Mouse (Mus musculus) ES-E14 (cell line): Measurements from ENCODE around the gene Dennd4a. TPM values are rescaled to one million over a fixed set of nuclear protein-coding genes. Genes with fewer than 3 reads are reported as not detected.

Experiments used
- DNase-seq: peaks from one replicate; pipeline ENCODE4 v3.0.0-alpha.2; 2013; ENCODE audit warnings: low read depth, low spot score
- H3K27ac ChIP-seq: 2 replicates; pipeline ENCODE4 v1.5.1; 2012; ENCODE audit warnings: low read depth, mild to moderate bottlenecking, low read length, moderate library complexity, mixed read lengths; ENCODE audit not compliant: poor library complexity, insufficient read depth, severe bottlenecking
- H3K36me3 ChIP-seq: 2 replicates; pipeline ENCODE4 v1.6.1; 2012; ENCODE audit warnings: mild to moderate bottlenecking, low read length, moderate library complexity, mixed read lengths; ENCODE audit not compliant: control insufficient read depth, poor library complexity, insufficient read depth, severe bottlenecking
- H3K4me1 ChIP-seq, 2 experiments: fragments of 150-350 bp in 1 of 2; sonication (generic) in 1 of 2; 2 replicates each; pipeline ENCODE4 v1.6.1; 2012; ENCODE audit warnings: low read length in 2 of 2, mild to moderate bottlenecking in 1 of 2, mixed read lengths in 1 of 2; ENCODE audit not compliant: control insufficient read depth in 2 of 2, insufficient read depth in 2 of 2, poor library complexity in 1 of 2
- H3K4me3 ChIP-seq, 2 experiments: fragments of 150-350 bp in 1 of 2; sonication (generic) in 1 of 2; 2 replicates each; pipeline ENCODE4 v1.5.1; 2012; ENCODE audit warnings: low read length in 2 of 2, low read depth in 1 of 2, mild to moderate bottlenecking in 1 of 2, mixed read lengths in 1 of 2; ENCODE audit not compliant: insufficient read depth in 1 of 2, poor library complexity in 1 of 2, severe bottlenecking in 1 of 2
- H3K9ac ChIP-seq: 2 replicates; pipeline ENCODE4 v1.6.1; 2012; ENCODE audit warnings: low read depth, mild to moderate bottlenecking, low read length, mixed read lengths; ENCODE audit not compliant: poor library complexity, insufficient read depth, severe bottlenecking
- H3K9me3 ChIP-seq: fragments of 150-350 bp; sonication (generic); 2 replicates; pipeline ENCODE4 v1.6.1; 2012; ENCODE audit warnings: low read depth, mild to moderate bottlenecking, low read length; ENCODE audit not compliant: control insufficient read depth, insufficient read depth
- CHD2 ChIP-seq: IDR thresholded peaks from 2 replicates; pipeline ENCODE4 v1.6.1; 2014; ENCODE audit warnings: mild to moderate bottlenecking, low read depth, low read length, inconsistent platforms
- HCFC1 ChIP-seq: IDR thresholded peaks from 2 replicates; pipeline ENCODE4 v1.6.1; 2012; ENCODE audit warnings: low read length, inconsistent platforms, borderline replicate concordance; ENCODE audit not compliant: insufficient read depth
- MAFK ChIP-seq: IDR thresholded peaks from 2 replicates; pipeline ENCODE4 v1.6.1; 2014; ENCODE audit warnings: mild to moderate bottlenecking, low read depth, low read length, inconsistent platforms; ENCODE audit not compliant: insufficient read depth
- ZC3H11A ChIP-seq: IDR thresholded peaks from 2 replicates; pipeline ENCODE4 v1.6.1; 2012; ENCODE audit warnings: low read depth, mild to moderate bottlenecking, inconsistent platforms, low read length, borderline replicate concordance
- ZNF384 ChIP-seq: IDR thresholded peaks from 2 replicates; pipeline ENCODE4 v1.6.1; 2012; ENCODE audit warnings: low read depth, low read length, inconsistent platforms
- in situ Hi-C, 2 experiments: fragments of 600-800 bp; cut with MboI; formaldehyde crosslinking; loops; one replicate each; pipeline ENCODE4 v1.15.1; 2025; ENCODE audit warnings: low sequenced_read_pairs in 2 of 2, inconsistent platforms in 1 of 2; ENCODE audit not compliant: unreplicated experiment in 2 of 2
- total RNA-seq: library from RNA; depleted of rRNA; stranded (reverse); fragments of 300-350 nt; gene quantifications from 2 replicates; pipeline ENCODE4 v1.2.3, GENCODE M21; 2012

Gene Dennd4a
- total RNA-seq, 1 experiment: 3.7 TPM

- Histone ChIP-seq H3K9me3 (no peaks in the 10 kb centered on the region), H3K4me1 (no peaks in the 10 kb centered on the region), H3K27ac (no peak overlapping the region), H3K9ac (no peak overlapping the region), H3K4me3 (no peak overlapping the region), H3K36me3 (no peaks in the 10 kb centered on the region)
- TF ChIP-seq HCFC1 (no peak), ZNF384 (no peak), CHD2 (no peak), ZC3H11A (no peak), MAFK (no peak)
- DNase-seq: no peak
- in situ Hi-C loops: no loop called here
These were observed 19.5 kb downstream of the Dennd4a start for GRCm38 (mm10) chr9:64830641-64831040.

- Histone ChIP-seq H3K4me3 (no peak overlapping the region), H3K9ac (no peak overlapping the region), H3K27ac (no peak overlapping the region), H3K36me3 (no peaks in the 10 kb centered on the region), H3K9me3 (no peaks in the 10 kb centered on the region), H3K4me1 (no peaks in the 10 kb centered on the region)
- no peak for DNase-seq
- TF ChIP-seq ZC3H11A: no peak
- no peak for TF ChIP-seq ZNF384
- no peak for TF ChIP-seq HCFC1
- no peak for TF ChIP-seq MAFK
- TF ChIP-seq CHD2: no peak
- in situ Hi-C loops: no loop called here
These were observed 20.6 kb downstream of the Dennd4a start for GRCm38 (mm10) chr9:64831760-64832159.

GRCm38 (mm10) chr9:64834418-64834817 lies 23.3 kb downstream of the Dennd4a start:
- no peak overlapping the region for H3K4me3 ChIP-seq
- in situ Hi-C loops: no loop called here
- no peak for DNase-seq
- no peaks in the 10 kb centered on the region for H3K9me3 ChIP-seq
- H3K36me3 ChIP-seq: no peaks in the 10 kb centered on the region
- no peak for TF ChIP-seq ZNF384
- no peak for TF ChIP-seq MAFK
- no peak for TF ChIP-seq ZC3H11A
- TF ChIP-seq HCFC1: no peak
- no peak for TF ChIP-seq CHD2
- H3K9ac ChIP-seq: no peak overlapping the region
- H3K27ac ChIP-seq: no peak overlapping the region
- H3K4me1 ChIP-seq: no peaks in the 10 kb centered on the region

- TF ChIP-seq ZNF384 (no peak), MAFK (0 out of 2 replicates have a peak, but pooled peaks have one; percentile 57), CHD2 (no peak)
- H3K9ac ChIP-seq: 0 out of 2 replicates have a peak overlapping the region, but pooled peaks have one; percentile 24
- in situ Hi-C loops: no loop called here
- H3K27ac ChIP-seq: no peak overlapping the region
- H3K4me1 ChIP-seq: no peaks in the 10 kb centered on the region
- no peaks in the 10 kb centered on the region for H3K9me3 ChIP-seq
- DNase-seq: no peak
- H3K4me3 ChIP-seq: no peak overlapping the region
- no peaks in the 10 kb centered on the region for H3K36me3 ChIP-seq
These were observed 34.2 kb downstream of the Dennd4a start for GRCm38 (mm10) chr9:64845355-64845754.

GRCm38 (mm10) chr9:64849548-64849947 lies 38.4 kb downstream of the Dennd4a start:
- Histone ChIP-seq H3K36me3 (no peaks in the 10 kb centered on the region), H3K9me3 (no peaks in the 10 kb centered on the region), H3K27ac (no peak overlapping the region), H3K4me3 (no peak overlapping the region), H3K4me1 (no peaks in the 10 kb centered on the region), H3K9ac (no peak overlapping the region)
- TF ChIP-seq MAFK (no peak), ZC3H11A (no peak), HCFC1 (no peak), CHD2 (no peak), ZNF384 (no peak)
- in situ Hi-C loops: no loop called here
- DNase-seq: no peak
